Mouse (Mus musculus): ENCODE measurements around the gene Postn. TPM values are rescaled to one million over a fixed set of nuclear protein-coding genes. Genes with fewer than 3 reads are reported as not detected.

The Postn gene
- 21.0 TPM for polyA plus RNA-seq (2014; fragmentation: Illumina TruSeq; extraction: RNeasy Lipid Tissue Mini Kit (QIAGEN cat#74804); ENCODE audit: low read depth, low replicate concordance)

GRCm38 (mm10) chr3:54360897-54361296, at the start of gene Postn:
Postn (plus strand) TSS chr3:54361109.

Other genes with a start within 250 kb of the Postn start
- gene Trpc4, start 205.1 kb upstream of the Postn start, polyA plus RNA-seq (2014; fragmentation: Illumina TruSeq; extraction: RNeasy Lipid Tissue Mini Kit (QIAGEN cat#74804); ENCODE audit: low read depth, low replicate concordance), result not detected

All from testis, adult 10 weeks (tissue).